Mouse (Mus musculus) CH12.LX (cell line): ENCODE results near the gene Olfr839-ps1. TPM values are rescaled to one million over a fixed set of nuclear protein-coding genes. Genes with fewer than 3 reads are reported as not detected.

Experiments used
- DNase-seq: peaks from one replicate; pipeline ENCODE4 v3.0.0-alpha.2; 2013; ENCODE audit errors: extremely low read depth
- H3K27ac ChIP-seq: 2 replicates; pipeline ENCODE4 v1.5.1; 2012; ENCODE audit warnings: low read depth, mild to moderate bottlenecking, control low read depth, moderate library complexity; ENCODE audit not compliant: insufficient read depth
- H3K27me3 ChIP-seq: replicated peaks from 2 replicates; pipeline ENCODE3; 2012; ENCODE audit warnings: inconsistent platforms
- H3K36me3 ChIP-seq, 2 experiments: replicated peaks in 1 of 2; 2 replicates each; pipeline versions ENCODE3 to v1.6.1; 2012; ENCODE audit warnings: inconsistent platforms in 1 of 2, low read length in 1 of 2, mild to moderate bottlenecking in 1 of 2, mixed read lengths in 1 of 2, moderate library complexity in 1 of 2; ENCODE audit not compliant: control insufficient read depth in 1 of 2, insufficient read depth in 1 of 2
- H3K4me1 ChIP-seq, 2 experiments: 2 replicates each; pipeline ENCODE4 v1.6.1; 2012; ENCODE audit warnings: inconsistent platforms in 1 of 2, moderate library complexity in 1 of 2; ENCODE audit not compliant: insufficient read depth in 2 of 2, control insufficient read depth in 1 of 2
- H3K4me2 ChIP-seq: 2 replicates; pipeline ENCODE4 v1.6.1; 2012; ENCODE audit warnings: low read depth, mild to moderate bottlenecking, control low read depth; ENCODE audit not compliant: poor library complexity, insufficient read depth, severe bottlenecking
- H3K4me3 ChIP-seq, 3 experiments: fragments of 150-350 bp in 1 of 3; sonication (generic) in 1 of 3; replicated peaks in 1 of 3; 2 replicates each; pipeline versions ENCODE3 to v1.5.1; 2011 to 2012; ENCODE audit warnings: low read depth in 2 of 3, low read length in 2 of 3, mild to moderate bottlenecking in 2 of 3, moderate library complexity in 2 of 3, control low read depth in 1 of 3, improper control_type of control experiment in 1 of 3, inconsistent platforms in 1 of 3, mixed read lengths in 1 of 3; ENCODE audit not compliant: poor library complexity in 1 of 3
- H3K79me2 ChIP-seq: replicated peaks from 2 replicates; pipeline ENCODE4 v1.6.1; 2012; ENCODE audit warnings: mild to moderate bottlenecking, moderate library complexity; ENCODE audit not compliant: control insufficient read depth, poor library complexity, insufficient read depth, severe bottlenecking; ENCODE audit errors: extremely low read depth
- H3K9ac ChIP-seq: 2 replicates; pipeline ENCODE4 v1.6.1; 2012; ENCODE audit warnings: low read depth, mild to moderate bottlenecking, control low read depth, moderate library complexity; ENCODE audit not compliant: insufficient read depth
- H3K9me3 ChIP-seq: replicated peaks from 2 replicates; pipeline ENCODE3; 2012; ENCODE audit warnings: low read length, inconsistent platforms, mixed read lengths
- CHD1 ChIP-seq: IDR thresholded peaks from 2 replicates; pipeline ENCODE4 v1.6.1; 2012; ENCODE audit warnings: low read depth, low read length, improper control_type of control experiment, inconsistent platforms
- CTCF ChIP-seq, 2 experiments: IDR thresholded peaks in 1 of 2; conservative IDR thresholded peaks in 1 of 2; 2 replicates each; pipeline ENCODE4 v1.5.1; 2011 to 2012; ENCODE audit warnings: low read depth in 2 of 2, low read length in 2 of 2, improper control_type of control experiment in 1 of 2, inconsistent platforms in 1 of 2, mild to moderate bottlenecking in 1 of 2, moderate library complexity in 1 of 2
- ELF1 ChIP-seq: IDR thresholded peaks from 2 replicates; pipeline ENCODE4 v1.6.1; 2014; ENCODE audit warnings: low read depth, mild to moderate bottlenecking, inconsistent platforms, low read length, improper control_type of control experiment
- EP300 ChIP-seq: IDR thresholded peaks from 2 replicates; pipeline ENCODE4 v1.6.1; 2011; ENCODE audit warnings: low read length, improper control_type of control experiment
- GABPA ChIP-seq: IDR thresholded peaks from 2 replicates; pipeline ENCODE4 v1.6.1; 2012; ENCODE audit warnings: low read depth, low read length, improper control_type of control experiment, inconsistent platforms; ENCODE audit not compliant: insufficient replicate concordance
- HCFC1 ChIP-seq: IDR thresholded peaks from 2 replicates; pipeline ENCODE4 v1.6.1; 2012; ENCODE audit warnings: low read depth, mild to moderate bottlenecking, inconsistent platforms, low read length, improper control_type of control experiment
- JUN ChIP-seq: IDR thresholded peaks from 2 replicates; pipeline ENCODE4 v1.6.1; 2011; ENCODE audit warnings: low read depth, mild to moderate bottlenecking, low read length, improper control_type of control experiment, moderate library complexity; ENCODE audit not compliant: insufficient read depth
- KAT2A ChIP-seq: IDR thresholded peaks from 2 replicates; pipeline ENCODE4 v1.6.1; 2012; ENCODE audit warnings: low read length, improper control_type of control experiment, inconsistent platforms; ENCODE audit not compliant: insufficient replicate concordance
- MAX ChIP-seq: IDR thresholded peaks from 2 replicates; pipeline ENCODE4 v1.6.1; 2011; ENCODE audit warnings: low read length, improper control_type of control experiment
- MAZ ChIP-seq: IDR thresholded peaks from 2 replicates; pipeline ENCODE4 v1.6.1; 2012; ENCODE audit warnings: low read depth, mild to moderate bottlenecking, inconsistent platforms, low read length, improper control_type of control experiment, moderate library complexity
- MXI1 ChIP-seq: IDR thresholded peaks from 2 replicates; pipeline ENCODE4 v1.6.1; 2011; ENCODE audit warnings: mild to moderate bottlenecking, low read depth, low read length, improper control_type of control experiment
- MYC ChIP-seq: IDR thresholded peaks from 2 replicates; pipeline ENCODE4 v1.6.1; 2011; ENCODE audit warnings: low read depth, mild to moderate bottlenecking, improper control_type of control experiment, low read length
- NELFE ChIP-seq: IDR thresholded peaks from 2 replicates; pipeline ENCODE4 v1.6.1; 2011; ENCODE audit warnings: low read depth, low read length, improper control_type of control experiment
- NRF1 ChIP-seq: IDR thresholded peaks from 2 replicates; pipeline ENCODE4 v1.6.1; 2014; ENCODE audit warnings: low read depth, mild to moderate bottlenecking, inconsistent platforms, low read length, improper control_type of control experiment, moderate library complexity
- POLR2A ChIP-seq: IDR thresholded peaks from 2 replicates; pipeline ENCODE4 v1.6.1; 2011; ENCODE audit warnings: low read depth, mild to moderate bottlenecking, improper control_type of control experiment, low read length
- RAD21 ChIP-seq: IDR thresholded peaks from 2 replicates; pipeline ENCODE4 v1.6.1; 2011; ENCODE audit warnings: low read depth, mild to moderate bottlenecking, low read length, improper control_type of control experiment, moderate library complexity
- RCOR1 ChIP-seq: conservative IDR thresholded peaks from 2 replicates; pipeline ENCODE4 v1.6.1; 2012; ENCODE audit warnings: low read depth, mild to moderate bottlenecking, inconsistent platforms, low read length, improper control_type of control experiment
- SIN3A ChIP-seq: IDR thresholded peaks from 2 replicates; pipeline ENCODE4 v1.6.1; 2012; ENCODE audit warnings: low read length, improper control_type of control experiment, inconsistent platforms
- SMC3 ChIP-seq: IDR thresholded peaks from 2 replicates; pipeline ENCODE4 v1.6.1; 2011; ENCODE audit warnings: low read depth, low read length, improper control_type of control experiment
- TCF12 ChIP-seq: IDR thresholded peaks from 2 replicates; pipeline ENCODE4 v1.6.1; 2014; ENCODE audit warnings: low read depth, mild to moderate bottlenecking, inconsistent platforms, low read length, improper control_type of control experiment
- USF1 ChIP-seq: IDR thresholded peaks from 2 replicates; pipeline ENCODE4 v1.6.1; 2014; ENCODE audit warnings: low read depth, mild to moderate bottlenecking, inconsistent platforms, low read length, improper control_type of control experiment
- USF2 ChIP-seq: conservative IDR thresholded peaks from 2 replicates; pipeline ENCODE4 v1.6.1; 2011; ENCODE audit warnings: low read depth, low read length, improper control_type of control experiment
- ZC3H11A ChIP-seq: IDR thresholded peaks from 2 replicates; pipeline ENCODE4 v1.6.1; 2012; ENCODE audit warnings: low read depth, mild to moderate bottlenecking, inconsistent platforms, low read length, improper control_type of control experiment
- ZKSCAN1 ChIP-seq: IDR thresholded peaks from 2 replicates; pipeline ENCODE4 v1.6.1; 2012; ENCODE audit warnings: low read depth, inconsistent platforms, low read length, improper control_type of control experiment, borderline replicate concordance
- ZMIZ1 ChIP-seq: IDR thresholded peaks from 2 replicates; pipeline ENCODE4 v1.6.1; 2012; ENCODE audit warnings: low read depth, mild to moderate bottlenecking, inconsistent platforms, low read length, improper control_type of control experiment
- dilution Hi-C: fragments of 300-500 bp; cut with MboI; formaldehyde crosslinking; loops from 2 replicates; pipeline ENCODE4 v1.14.3; 2020; ENCODE audit warnings: low sequenced_read_pairs; ENCODE audit not compliant: extremely low pct_unique_long_range_greater_than_20kb, extremely low pct_ligation_motif_present
- in situ Hi-C: fragments of 300-500 bp; cut with MboI; formaldehyde crosslinking; loops from 3 replicates; pipeline ENCODE4 v1.14.3; 2019; ENCODE audit warnings: low sequenced_read_pairs, low pct_ligation_motif_present, low pct_unique_long_range_greater_than_20kb, mixed read lengths
- polyA plus RNA-seq: library from polyadenylated mRNA; unstranded; fragments of >175 nt; gene quantifications from 2 replicates; pipeline ENCODE4 v1.2.1, GENCODE M21; 2012; ENCODE audit warnings: low read depth; ENCODE audit not compliant: insufficient read length
- total RNA-seq, 2 experiments: library from RNA; depleted of rRNA; stranded (reverse); fragments of 300-350 nt in 1 of 2; fragments of >200 nt in 1 of 2; gene quantifications; 2 replicates each; pipeline ENCODE4 v1.2.3; 2012 to 2014

The Olfr839-ps1 gene
- total RNA-seq (2012; rRNA removed) (under 0.01 TPM in 1 of 2 replicates, not detected in the other), total RNA-seq (2014; rRNA removed) (not detected in 2 replicates), polyA plus RNA-seq (not detected in 2 replicates)

DNA sequence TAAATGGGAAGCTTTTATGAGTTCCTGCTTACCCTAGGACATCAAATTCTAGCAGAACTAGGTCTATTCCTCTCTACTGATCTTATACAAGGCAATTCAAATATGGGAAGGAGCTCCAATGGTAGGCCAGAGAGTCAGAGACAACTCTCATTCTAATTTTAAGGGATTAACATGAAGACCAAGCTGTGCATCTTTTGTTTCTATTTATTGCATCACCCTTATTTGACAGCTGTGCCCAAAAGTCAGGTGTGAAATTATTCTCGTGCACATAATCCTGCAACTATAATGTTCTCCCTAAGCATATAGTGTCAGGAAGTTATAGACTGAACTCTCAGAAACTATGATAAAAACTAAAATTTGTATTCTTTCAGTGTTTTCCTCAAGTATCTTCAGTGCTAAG is at the start of gene Olfr839-ps1:
Olfr839-ps1 (minus strand) TSS at position 101 of the 400 bp plus-strand sequence.
- no peak within 1 kb of the TSS for H3K4me3 ChIP-seq
- no peaks in the 10 kb centered on the region for H3K79me2 ChIP-seq
- H3K27me3 ChIP-seq = no peaks in the 10 kb centered on the region
- no peak for DNase-seq
- dilution Hi-C loops = no loop called here
- TF ChIP-seq NRF1 = no peak
- no peak for TF ChIP-seq GABPA
- no peak for TF ChIP-seq ZC3H11A
- TF ChIP-seq KAT2A = no peak
- no peak for TF ChIP-seq RAD21
- no peak for TF ChIP-seq TCF12
- TF ChIP-seq HCFC1 = no peak
- TF ChIP-seq USF2 = no peak
- TF ChIP-seq RCOR1 = no peak
- TF ChIP-seq SMC3 = no peak
- no peak for TF ChIP-seq NELFE
- no peak for TF ChIP-seq MXI1
- TF ChIP-seq ZKSCAN1 = no peak
- no peak for TF ChIP-seq CHD1
- TF ChIP-seq, all 38 proteins: peak for 0
- Histone ChIP-seq H3K36me3 (no peaks in the 10 kb centered on the region), H3K27ac (no peak within 1 kb of the TSS), H3K9ac (no peak within 1 kb of the TSS), H3K4me2 (no peak within 1 kb of the TSS), H3K4me1 (no peaks in the 10 kb centered on the region), H3K9me3 (peaks cover 11% of the 10 kb centered on the region)
- in situ Hi-C loops = no loop called here

DNA sequence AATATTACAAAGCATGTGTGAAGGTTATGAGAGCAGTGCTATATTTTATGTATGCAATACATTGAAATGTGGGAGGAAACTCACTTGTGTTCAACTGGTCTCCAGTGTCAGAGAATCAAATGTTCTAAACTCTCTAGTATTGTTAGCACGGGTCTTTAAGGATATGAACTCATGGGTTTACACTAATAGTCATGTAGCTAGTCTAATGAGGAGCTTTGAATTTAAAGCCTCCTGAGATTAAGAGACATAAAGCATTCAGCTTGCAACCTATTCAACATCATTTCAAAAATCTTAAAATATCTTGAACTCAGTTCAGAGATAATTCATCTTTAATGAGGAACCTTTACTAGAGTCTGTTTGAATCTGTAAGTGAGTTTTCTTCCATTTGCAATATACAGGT is 41.1 kb downstream of the Olfr839-ps1 start, which contains the start of gene Olfr837:
Olfr837 (plus strand) TSS at position 301 of the 400 bp plus-strand sequence.
- Histone ChIP-seq H3K4me3 (no peak within 1 kb of the TSS), H3K27ac (no peak within 1 kb of the TSS), H3K9ac (no peak within 1 kb of the TSS), H3K36me3 (no peaks in the 10 kb centered on the region), H3K27me3 (no peaks in the 10 kb centered on the region), H3K4me2 (no peak within 1 kb of the TSS), H3K9me3 (no peaks in the 10 kb centered on the region), H3K79me2 (no peaks in the 10 kb centered on the region), H3K4me1 (no peaks in the 10 kb centered on the region)
- in situ Hi-C loops (no loop called here), dilution Hi-C loops (no loop called here)
- TF ChIP-seq SMC3 = no peak
- no peak for TF ChIP-seq RCOR1
- TF ChIP-seq GABPA = no peak
- TF ChIP-seq ZC3H11A = no peak
- no peak for TF ChIP-seq MXI1
- TF ChIP-seq CTCF (conservative IDR thresholded peaks at IDR 0.05 in 1 of 2, IDR thresholded peaks at IDR 0.05 in 1 of 2; ENCODE audit: low read depth in 2 of 2, low read length in 2 of 2) = no peak
- no peak for TF ChIP-seq EP300
- TF ChIP-seq USF1 = no peak
- TF ChIP-seq NELFE = no peak
- TF ChIP-seq ELF1 = no peak
- TF ChIP-seq MAZ = no peak
- no peak for TF ChIP-seq ZMIZ1
- no peak for TF ChIP-seq MYC
- TF ChIP-seq MAX = no peak
- no peak for TF ChIP-seq POLR2A
- TF ChIP-seq JUN = no peak
- no peak for TF ChIP-seq SIN3A
- TF ChIP-seq USF2 = no peak
- TF ChIP-seq NRF1 = no peak
- no peak for DNase-seq
